Mouse (Mus musculus) v-Abl transformed pro-B cells (cell line): ENCODE measurements around the gene Rad51.

Experiments used
- in situ Hi-C, 2 experiments: fragments of 400-800 bp; cut with MboI; formaldehyde crosslinking; loops; one replicate each; pipeline ENCODE4 v1.15.1; 2025; ENCODE audit not compliant: unreplicated experiment in 2 of 2

Rad51 gene

DNA sequence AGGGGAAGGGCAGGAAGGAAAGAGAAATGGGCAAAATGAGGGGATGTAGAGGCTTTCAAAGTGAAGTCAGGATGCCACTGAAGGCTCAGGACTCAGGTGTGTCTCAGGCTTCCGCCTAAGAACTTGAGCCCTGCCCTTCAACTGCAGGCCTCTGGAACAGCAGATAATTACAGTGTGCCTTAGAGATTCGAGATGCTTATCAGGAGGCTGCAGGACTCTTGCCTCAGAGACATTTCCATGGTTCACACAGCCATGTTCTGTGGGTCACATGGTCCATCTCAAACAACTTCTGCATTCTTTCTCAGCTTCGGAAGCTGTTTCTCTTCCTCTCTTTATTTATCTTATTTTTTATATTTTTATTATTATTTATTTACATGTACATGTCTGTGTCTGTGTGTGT, 50.5 kb downstream of the Rad51 start:
- in situ Hi-C loops: no loop called here

DNA sequence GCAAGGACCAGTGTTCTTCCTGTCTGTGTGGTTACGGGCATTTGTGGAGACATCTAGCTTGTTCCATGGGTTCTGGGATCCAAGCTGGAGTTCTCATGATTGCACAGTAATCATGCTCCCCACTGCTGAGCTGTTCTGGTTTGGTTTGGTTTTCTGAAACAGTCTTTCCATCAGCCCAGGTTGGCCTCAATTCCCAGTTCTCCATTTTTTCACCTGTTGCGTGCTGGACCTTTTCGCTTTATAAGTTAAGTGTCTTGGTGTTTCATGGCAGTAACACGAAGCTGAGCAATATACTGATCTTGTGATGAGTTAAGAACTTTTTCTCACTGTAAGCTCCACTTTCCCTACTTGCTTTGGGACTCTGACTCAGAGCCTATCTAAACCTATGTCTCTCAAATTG, 51.4 kb downstream of the Rad51 start:
- in situ Hi-C loops: no loop called here

DNA sequence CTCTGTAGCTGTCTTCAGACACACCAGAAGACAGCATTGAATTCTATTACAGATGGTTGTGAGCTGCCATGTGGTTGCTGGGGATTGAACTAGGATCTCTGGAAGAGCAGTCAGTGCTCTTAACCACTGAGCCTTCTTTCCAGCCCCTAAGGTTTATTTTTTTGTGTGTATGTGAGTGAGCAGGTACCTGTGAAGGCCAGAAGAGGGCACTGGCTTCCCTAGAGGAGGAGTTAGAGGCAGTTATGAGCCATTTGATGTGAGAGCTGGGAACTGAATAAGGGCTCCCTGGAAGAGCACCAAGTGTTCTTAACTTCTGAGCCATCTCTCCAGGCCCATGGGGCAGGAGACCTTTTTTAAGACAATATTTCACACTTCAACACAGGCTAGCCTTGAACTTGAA, 52.8 kb downstream of the Rad51 start:
- in situ Hi-C loops: no loop called here

DNA sequence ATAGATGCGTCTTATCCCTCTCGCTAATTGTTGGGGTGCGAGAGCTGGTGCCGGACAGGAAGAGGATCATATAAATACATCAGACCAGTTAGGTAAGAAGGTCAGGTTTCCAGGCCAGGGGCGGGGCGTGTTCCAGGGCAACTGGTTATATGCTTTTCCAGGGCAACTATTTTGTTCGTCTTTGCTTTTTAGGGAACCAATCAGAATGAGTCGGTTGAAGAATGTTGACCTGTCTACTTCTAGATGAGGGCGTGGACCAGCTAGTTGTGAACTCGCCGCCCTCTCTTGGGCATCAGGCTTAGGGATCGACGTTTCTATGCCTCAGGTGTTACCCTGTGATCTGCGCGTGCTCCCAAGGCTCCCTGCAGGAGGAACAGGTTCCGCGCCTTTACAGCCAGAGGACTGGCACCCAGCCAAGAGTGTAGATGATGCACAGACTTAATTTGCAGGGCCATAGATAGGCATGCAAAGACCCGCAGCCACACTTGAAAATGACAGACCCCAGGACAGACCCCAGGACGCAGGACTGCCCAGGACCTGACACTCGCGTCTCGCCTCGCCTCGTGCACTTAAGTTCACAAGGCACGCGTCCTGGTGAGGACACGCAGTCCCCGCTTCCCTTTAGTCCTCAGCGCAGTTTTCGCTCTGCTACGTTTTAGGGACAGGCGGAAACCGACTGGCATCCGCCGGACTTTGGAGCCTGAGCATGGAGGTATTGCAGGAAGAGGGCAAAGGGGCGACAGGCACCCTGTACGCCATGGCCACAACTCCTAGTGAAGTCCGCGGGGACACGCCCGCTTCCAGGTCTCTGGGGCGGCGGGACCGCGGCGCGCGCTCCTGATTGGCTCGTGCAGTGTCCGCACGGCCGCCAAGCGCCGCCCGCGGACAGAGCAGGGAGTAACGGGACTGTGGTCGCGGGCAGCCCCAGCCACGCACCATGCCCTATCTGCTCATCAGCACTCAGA, 54.6 kb downstream of the Rad51 start, which contains the start of gene Gchfr:
Gchfr (plus strand) TSS at position 873 of the 965 bp plus-strand sequence.
- in situ Hi-C loops: no loop called here

DNA sequence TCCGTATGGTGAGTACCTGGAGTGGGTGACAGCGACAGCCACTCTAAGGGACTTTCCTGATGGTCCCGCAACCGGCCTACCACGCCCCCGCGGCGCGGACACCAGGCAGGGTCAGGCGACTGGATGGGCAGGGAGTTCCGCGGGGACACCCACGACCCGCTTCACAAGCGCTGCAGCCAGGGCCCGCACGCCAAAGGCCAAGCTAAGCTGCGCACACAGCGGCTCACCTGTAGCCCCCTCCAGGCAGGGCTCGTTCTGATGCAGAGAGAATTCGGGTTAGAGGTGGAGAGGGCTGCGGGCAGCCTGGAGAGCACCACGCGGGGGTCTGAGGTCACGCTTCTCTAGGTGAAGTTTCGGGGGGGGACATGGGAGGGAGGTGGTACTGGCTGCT, 55.3 kb downstream of the Rad51 start:
- in situ Hi-C loops: no loop called here

DNA sequence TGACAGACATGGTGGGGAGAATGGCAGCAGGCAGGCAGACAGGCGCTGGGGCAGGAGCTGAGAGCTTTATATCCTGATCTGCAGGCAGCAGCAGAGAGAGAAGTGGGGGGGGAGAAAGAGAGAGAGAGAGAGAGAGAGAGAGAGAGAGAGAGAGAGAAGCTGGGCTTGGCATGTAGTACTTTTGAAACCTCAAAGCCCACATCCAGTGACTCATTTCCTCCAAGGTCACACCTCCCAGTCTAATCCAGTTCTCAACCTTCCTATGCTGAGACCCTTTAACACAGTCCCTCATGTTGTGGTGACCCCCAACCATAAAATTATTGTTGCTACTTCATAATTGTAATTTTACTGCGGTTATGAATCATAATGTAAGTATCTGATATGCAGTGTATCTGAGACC, 57.7 kb downstream of the Rad51 start:
- in situ Hi-C loops: no loop called here

DNA sequence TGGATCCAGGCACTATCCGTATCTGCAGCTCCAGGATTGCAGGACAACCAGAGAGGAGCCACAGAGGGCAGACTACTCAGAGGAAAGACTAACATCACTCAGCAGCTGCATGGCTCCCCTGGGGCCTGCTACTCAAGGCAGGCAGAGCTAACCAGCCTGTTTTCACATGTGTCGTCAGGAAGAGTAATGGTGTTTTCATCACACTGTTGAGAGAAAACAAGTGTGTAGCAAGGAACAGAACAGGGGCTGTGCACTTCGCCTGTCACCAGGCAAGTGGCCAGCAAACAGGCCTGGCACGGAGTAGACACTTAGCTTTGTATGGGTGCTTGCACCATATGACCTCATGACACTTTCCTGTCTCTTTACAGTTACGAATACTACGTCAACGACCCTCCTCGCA, 59.0 kb downstream of the Rad51 start:
- in situ Hi-C loops: no loop called here

DNA sequence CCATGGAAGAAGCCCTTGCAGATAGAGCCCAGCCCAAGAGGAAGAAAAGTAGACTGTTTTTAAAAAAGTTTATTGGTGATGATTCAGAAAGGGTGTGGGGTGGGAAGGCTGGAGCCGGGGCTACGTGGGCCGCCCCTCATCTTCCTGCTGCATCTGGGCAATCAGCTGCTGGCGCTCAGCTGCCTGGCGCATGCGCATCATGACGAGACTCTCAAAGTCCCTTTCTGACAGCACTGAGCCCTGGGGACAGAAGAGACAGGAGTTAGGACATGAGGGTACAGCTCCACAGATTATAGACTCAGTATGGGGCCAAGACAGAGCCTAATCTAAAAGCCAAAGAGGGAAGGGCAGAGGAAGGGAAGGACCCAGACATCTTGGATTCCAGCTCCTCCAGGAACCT, 59.9 kb downstream of the Rad51 start:
- in situ Hi-C loops: no loop called here

DNA sequence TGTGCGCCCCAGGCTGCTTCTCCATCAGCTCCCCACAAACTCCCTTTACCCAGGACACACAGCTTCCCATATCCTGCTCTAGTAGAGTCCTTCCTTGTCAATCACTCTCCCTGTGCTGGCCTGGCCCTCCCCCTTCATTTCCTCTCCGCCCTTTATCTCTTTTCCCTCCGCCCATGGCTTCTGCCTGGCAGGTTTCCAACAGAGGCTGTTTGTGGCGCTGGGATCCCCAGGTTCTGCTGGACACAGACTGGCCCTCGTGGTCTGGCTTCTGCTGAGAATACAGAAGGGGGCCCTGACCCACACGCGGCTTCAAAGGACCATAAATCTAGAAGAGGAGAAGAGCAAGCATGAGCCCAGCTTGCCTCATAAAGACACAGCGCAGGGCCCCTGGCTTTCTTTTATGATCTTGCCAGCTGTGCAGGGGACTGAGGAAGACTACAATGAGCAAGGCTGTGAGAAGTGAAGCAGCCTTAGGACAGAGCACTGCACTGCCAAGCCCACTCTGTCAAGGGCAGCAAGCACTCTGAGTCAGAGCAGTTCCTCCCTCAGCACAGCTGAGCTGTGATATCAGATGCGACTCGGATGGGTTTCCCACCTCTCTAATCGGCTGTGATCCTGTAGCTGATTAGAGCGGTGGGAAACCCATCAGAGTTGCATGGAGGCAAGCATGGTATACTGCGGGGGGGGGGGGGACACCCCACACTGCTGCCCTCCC, 60.4 kb downstream of the Rad51 start:
- in situ Hi-C loops: no loop called here

DNA sequence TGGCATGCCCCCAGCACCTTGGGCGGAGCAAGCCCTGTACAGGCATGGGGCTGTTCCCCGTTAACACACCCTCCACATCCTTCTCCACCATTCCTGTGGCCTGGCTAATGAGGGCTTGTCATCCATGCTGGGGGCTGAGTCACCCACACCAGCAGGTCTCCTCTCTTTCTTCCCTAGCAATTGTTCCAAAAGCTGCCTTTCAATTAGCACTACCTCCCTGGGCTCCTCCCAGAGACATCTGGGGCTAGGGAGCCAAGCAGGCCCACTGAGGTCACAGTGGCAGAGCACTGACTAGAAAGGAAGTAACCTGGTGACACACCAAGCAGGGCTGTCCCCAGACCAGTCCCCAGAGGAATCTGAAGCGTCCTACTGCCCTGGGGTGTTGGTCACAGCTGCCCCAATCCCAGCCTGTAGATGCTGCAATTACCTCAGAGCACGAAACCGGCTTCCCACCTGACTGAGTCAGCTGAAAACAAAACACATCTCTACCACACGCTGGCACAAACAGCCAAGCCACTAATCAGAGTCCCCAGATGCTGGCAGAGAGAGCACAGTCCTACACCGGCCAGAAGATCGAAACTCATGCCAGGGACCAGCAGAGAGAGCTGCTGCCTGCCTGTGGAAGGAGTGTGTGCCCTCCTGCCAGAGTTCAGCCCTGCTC, 61.5 kb downstream of the Rad51 start, which contains the start of gene Gm14137:
Gm14137 (plus strand) TSS at position 519 of the 661 bp plus-strand sequence.
- in situ Hi-C loops: no loop called here

DNA sequence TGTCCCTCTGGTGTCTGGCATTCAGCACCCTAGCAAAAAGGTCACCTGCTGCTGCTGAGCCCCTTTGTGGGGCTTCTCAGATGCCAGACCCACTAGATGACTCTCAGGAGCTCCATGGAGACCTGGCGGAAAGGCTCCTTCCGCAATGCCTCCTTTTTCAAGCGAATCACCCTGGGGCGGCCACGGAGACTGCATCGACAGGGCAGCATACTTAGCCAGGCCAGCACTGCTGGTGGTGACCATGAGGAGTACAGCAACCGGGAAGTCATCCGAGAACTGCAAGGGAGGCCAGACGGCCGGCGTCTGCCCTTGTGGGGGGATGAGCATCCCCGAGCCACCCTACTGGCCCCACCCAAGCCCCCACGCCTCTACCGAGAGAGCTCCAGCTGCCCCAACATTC, 62.3 kb downstream of the Rad51 start:
- in situ Hi-C loops: loop anchor here in 1 of 2 experiments (25.0 kb wide), 2 partner anchors 288 to 538 kb away; no protein-coding TSS in a partner anchor

DNA sequence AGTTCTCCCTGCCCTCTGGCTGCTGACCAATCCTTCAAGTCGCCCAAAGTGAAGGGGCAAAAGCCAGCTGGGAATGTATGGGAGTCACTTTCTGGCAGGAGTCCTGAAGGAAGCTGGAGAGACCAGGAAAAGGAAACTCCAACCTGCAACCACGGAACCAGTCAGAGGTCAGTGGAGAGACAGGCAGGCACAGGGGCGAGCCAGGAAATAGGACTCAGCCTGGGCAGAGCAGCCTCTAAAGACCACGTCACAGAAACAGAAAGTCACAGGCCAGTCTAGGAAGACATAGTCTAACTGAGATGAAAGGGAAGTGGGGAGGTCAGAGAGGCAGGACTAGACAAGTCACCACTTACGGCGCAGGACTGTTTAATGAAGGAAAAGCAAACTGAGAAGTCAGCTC, 63.0 kb downstream of the Rad51 start:
- in situ Hi-C loops: loop anchor here in 1 of 2 experiments (25.0 kb wide), 2 partner anchors 288 to 538 kb away; no protein-coding TSS in a partner anchor

DNA sequence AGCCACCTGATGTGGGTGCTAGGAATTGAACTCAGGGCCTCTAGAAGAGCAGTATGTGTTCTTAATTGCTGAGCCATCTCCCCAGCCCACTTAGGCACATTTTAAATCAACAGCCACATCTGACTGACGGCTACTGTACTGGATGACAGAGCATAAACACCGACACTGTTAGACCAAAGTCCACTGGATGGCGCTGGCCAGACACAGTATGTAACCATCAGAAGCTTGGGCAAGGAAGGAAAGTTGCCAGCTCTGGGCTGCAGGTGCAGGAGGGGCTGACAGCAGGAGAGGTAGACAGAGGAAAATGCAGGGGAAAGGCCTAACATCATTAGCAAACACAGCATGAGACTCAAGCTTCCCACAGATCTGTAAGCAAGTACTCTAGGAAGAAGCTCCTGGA, 64.2 kb downstream of the Rad51 start:
- in situ Hi-C loops: loop anchor here in 1 of 2 experiments (25.0 kb wide), 2 partner anchors 289 to 539 kb away; no protein-coding TSS in a partner anchor

DNA sequence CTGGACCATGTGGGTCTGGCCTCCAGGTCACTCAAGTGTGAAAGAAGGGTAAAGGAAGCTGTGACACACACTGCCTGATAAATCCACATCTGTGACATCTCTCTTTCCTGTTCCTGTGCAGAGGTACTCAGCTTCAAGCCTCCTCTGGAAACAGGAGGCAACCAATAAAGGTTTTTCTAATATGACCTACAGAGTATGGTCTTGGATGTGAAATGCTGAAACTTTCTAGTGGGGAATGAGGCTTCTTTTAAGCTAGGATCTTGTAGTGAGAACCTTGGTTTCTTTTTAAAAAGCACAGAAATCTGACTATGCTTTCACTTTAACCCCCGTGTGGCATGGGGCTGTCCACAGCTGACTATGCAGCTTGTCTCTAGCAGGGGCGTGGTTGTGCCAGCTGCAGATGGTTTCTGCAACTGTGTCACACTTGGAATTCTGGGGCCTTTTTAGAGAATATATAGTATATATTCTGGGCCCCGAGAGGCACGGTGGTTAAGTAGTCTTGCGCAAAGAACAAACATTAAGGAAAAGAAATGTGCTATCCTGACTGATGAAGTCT, 64.9 kb downstream of the Rad51 start:
- in situ Hi-C loops: loop anchor here in 1 of 2 experiments (25.0 kb wide), 2 partner anchors 290 to 540 kb away; no protein-coding TSS in a partner anchor

DNA sequence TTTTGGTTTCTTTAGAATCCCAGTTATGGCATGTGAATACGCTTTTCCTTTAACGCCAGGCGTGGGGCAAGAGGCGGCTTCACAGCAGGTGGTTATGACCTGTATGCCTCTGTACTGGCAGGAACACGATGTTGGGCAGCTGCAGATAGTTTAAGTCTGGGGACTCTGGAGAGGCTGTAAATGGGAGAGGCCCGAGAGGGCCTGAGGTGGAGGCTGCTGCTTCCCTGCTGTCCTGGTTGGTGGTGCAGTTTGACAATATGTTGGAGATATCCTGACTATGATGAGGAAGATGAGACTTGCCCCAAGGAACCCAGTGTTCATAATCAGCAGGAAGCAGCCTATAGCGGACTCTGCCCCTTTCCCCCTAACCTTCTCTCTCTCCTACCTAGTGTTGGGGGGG, 70.3 kb downstream of the Rad51 start:
- in situ Hi-C loops: loop anchor here in 1 of 2 experiments (25.0 kb wide), 2 partner anchors 296 to 546 kb away; no protein-coding TSS in a partner anchor

DNA sequence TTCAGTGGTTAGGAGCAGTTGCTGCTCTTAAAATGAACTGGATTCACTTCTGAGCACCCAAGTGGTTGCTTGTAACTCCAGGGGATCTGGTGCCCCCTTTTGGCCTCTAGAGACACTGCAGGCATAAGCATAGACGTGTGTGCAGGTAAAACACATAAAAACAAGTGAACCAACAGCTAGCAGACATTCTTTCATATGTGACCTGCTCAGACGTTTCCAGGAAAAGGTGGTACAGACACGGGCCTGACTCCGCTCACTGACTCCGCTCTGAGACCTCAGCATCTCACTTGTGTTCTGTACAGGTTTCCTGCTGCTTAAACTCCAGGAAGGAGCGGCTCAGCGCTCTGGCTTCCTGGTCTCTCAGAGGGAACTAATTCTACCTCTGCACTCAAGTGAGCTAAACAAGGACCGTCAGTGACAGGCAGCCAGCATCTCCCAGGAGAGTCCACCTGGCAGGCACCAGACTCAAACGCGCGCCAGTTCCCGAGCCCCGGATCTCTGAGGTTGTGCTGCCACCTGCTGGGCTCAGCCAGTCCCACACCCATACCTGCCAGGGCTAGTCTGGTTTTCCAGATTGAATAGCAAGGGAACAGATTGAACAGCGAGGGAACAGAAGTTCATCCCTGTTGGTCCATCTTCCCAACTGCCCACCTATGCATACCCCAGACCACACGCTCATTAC, 76.6 kb downstream of the Rad51 start:
- in situ Hi-C loops: loop anchor here (5.0 to 25.0 kb wide), 6 partner anchors 37 to 552 kb away; partner anchors contain the start of gene Ccdc9b (in 1 of the 2)

DNA sequence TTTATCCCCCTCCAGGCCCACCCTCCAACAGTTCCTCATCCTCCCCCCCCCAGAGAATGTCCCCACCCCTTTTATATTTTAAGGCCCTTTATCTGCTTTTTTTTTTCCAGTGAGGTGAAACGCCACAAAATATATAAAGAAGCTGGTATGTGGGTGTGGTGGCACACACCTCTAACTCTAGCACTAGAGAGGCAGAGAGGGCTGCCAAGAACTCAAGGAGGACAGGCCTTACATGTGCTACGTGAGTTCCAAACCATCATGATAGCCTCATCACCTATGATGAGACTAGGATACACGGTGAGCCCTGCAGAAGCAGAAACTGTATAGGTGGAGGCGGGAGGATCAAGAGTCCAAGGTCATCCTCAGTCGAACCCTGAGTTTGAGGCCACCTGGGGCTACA, 78.4 kb downstream of the Rad51 start:
- in situ Hi-C loops: loop anchor here (5.0 to 25.0 kb wide), 4 partner anchors 304 to 554 kb away; partner anchors contain the start of gene Ccdc9b (in 1 of the 2)

DNA sequence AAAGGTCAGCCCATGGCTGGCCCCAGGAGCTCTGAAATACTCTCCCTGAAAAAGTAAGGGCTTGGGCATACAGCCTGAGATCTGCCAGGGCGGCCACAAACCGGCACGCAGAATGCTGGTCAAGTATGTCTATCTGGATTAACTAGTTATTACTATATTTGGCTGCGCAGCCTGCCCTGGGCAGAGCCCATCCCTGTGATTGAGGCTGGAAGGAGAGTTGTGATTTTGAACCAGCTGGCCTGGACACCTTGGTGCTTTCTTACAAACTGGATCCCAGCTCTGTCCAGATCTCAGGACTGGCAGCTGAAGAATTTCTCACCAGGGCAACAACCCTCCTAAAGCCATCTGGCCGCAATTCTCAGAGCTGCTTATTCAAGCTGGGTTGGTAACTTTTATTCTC, 81.5 kb downstream of the Rad51 start:
- in situ Hi-C loops: loop anchor here (5.0 to 25.0 kb wide), 4 partner anchors 307 to 557 kb away; partner anchors contain the start of gene Ccdc9b (in 1 of the 2)
